Mouse (Mus musculus) heart, postnatal 0 days (tissue): ENCODE results near the gene Ctu2.
A peak's percentile ranks its signal among the peaks of the same experiment; 100 is the strongest.

Source experiments
- CTCF ChIP-seq: IDR thresholded peaks from 2 replicates; pipeline ENCODE4 v1.5.1; 2016; ENCODE audit warnings: antibody characterized with exemption, control low read depth, low read depth
- EP300 ChIP-seq: IDR thresholded peaks from 2 replicates; pipeline ENCODE4 v1.6.1; 2016; ENCODE audit warnings: antibody characterized with exemption, low read depth

DNA sequence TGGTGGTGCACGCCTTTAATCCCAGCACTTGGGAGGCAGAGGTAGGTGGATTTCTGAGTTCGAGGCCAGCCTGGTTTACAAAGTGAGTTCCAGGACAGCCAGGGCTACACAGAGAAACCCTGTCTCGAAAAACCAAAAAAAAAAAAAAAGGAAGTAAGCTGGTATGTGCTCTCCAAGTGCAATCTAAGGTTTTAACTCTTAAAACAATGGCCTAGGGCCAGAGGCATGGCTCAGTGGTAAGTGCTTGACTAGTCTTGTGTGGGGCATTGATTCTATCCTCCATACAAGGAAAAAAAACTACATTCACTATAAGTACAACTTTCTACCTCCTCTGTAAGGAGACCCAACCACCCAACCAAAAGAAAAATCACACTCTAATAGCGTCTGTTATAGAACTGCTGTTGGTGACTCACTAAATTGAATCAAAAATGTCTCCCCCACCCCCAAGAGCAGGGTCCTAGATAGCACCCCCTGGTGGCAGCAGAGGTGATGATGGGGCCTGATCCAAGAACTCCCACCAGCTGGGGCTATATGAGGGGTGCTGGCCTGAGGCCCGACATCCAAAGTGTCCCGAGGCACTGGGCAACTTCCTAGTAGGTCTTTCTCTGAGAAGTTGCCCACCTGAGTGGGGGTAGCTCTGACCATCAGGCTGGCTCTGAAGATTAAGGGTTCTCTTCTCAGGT, 16.6 kb upstream of the Ctu2 start:
- TF ChIP-seq EP300 (no peak), CTCF (peak; percentile 33)
